Mouse (Mus musculus): ENCODE data around the gene Apmap.

Apmap gene

GRCm38 (mm10) chr2:150608087-150608799, at the start of gene Apmap:
TSS of gene Apmap (minus strand) at chr2:150608567.
- in situ Hi-C loops (cut with MboI, MseI) = no loop called here

GRCm38 (mm10) chr2:150656975-150657768, 48.8 kb upstream of the Apmap start:
- in situ Hi-C loops (cut with MboI, MseI) = loop anchor here (25.0 kb wide), 1 partner anchor 880 kb away; the partner anchor contains the start of gene Fkbp1a

GRCm38 (mm10) chr2:150656112-150656511, 47.7 kb upstream of the Apmap start:
- in situ Hi-C loops (cut with MboI, MseI) = loop anchor here (25.0 kb wide), 1 partner anchor 881 kb away; the partner anchor contains the start of gene Fkbp1a

DNA sequence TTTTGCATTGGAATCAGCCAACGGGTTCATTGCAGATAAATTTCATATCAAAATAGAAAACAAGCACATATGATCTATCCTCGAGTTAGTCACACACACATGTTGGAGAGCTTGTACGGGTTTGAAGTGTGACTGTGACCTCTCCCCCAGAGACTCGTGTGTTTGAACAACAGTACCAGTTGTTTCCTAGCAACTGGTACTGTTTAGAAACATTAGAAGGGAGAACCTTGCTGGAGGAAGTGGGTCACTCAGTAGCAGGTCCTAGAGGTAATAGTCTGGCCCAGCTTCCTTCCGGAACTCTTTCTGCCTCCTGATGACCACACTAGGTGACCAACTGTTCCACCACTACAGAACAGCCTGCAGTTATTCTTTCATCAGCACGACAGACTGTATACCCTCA, 46.9 kb upstream of the Apmap start:
- in situ Hi-C loops (cut with MboI, MseI) = loop anchor here (25.0 kb wide), 1 partner anchor 882 kb away; the partner anchor contains the start of gene Fkbp1a

- in situ Hi-C loops (cut with MboI, MseI) = loop anchor here (25.0 kb wide), 1 partner anchor 882 kb away; the partner anchor contains the start of gene Fkbp1a
Observed at GRCm38 (mm10) chr2:150654814-150655213, 46.4 kb upstream of the Apmap start.

DNA sequence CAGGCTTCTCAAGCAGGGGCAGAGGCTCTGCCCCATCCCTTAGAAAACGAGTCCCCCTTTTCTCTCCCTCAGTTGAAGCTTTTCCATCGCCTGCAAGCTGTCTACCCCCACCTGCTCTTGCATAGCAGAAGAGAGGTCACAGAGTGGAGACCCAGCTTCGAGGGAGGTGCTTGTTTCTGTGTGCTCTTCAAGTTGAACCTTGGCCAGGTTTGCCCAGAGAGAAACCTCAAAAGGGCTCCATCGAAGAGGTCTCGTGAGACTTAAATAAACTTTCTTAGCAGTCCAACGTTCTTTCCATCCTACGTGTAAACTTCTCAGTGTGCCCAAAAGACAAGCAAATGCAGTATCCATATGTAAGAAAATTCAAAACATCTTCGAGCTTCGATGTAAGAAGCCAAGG, 43.0 kb upstream of the Apmap start:
- in situ Hi-C loops (cut with MboI, MseI) = loop anchor here (25.0 kb wide), 1 partner anchor 886 kb away; the partner anchor contains the start of gene Fkbp1a

GRCm38 (mm10) chr2:150650511-150651074, 42.2 kb upstream of the Apmap start:
- in situ Hi-C loops (cut with MboI, MseI) = loop anchor here (25.0 kb wide), 1 partner anchor 887 kb away; the partner anchor contains the start of gene Fkbp1a

DNA sequence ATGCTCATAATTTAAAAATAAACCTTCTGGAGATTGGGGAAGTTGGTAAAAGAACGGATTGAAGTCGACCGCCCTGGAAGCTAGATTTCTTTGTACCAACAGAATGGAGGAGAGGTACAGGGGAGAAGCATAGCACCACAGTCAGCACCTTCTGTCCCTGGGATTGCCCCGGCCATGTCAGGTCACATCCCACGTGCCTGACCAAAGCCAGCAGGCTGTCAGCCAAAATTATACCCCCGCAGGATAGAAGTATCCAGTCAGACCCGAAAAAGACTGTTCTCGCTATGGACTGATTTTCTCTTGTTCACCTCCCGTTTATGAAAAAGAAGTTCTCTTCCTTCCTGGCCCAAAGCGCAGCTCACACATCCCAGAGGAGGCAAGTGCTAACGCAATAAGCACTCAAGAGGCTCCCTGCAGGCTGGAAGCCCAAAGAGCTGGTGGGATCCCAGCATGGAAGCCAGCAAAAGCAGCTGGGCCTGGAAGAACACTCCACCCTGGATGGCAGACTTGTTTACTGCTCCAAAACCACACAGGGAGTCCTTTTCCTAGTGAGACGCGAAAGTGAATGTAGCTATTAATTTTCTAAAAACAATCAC, 40.0 kb upstream of the Apmap start:
- in situ Hi-C loops (cut with MboI, MseI) = no loop called here

- in situ Hi-C loops (cut with MboI, MseI) = no loop called here
Observed at GRCm38 (mm10) chr2:150647681-150648299, 39.4 kb upstream of the Apmap start.

- in situ Hi-C loops (cut with MboI, MseI) = no loop called here
Observed at GRCm38 (mm10) chr2:150646411-150647121, 38.2 kb upstream of the Apmap start.

DNA sequence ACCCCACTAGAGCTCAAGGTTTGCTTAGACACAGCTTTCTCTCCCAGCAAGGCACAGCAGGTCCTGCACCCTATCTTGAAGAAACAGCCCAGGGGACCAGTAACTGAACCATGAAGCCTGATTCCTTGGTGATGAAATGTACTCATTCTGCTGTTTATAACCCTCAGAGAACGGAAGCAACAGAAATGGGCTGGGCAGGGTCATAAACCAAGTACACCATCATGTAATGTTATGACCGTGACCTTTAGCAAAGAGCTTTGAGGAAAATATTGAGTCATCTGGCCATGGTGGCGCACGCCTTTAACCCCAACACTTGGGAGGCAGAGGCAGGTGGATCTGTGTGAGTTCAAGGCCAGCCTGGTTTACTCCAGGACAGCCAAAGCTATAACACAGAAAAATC, 36.9 kb upstream of the Apmap start:
- in situ Hi-C loops (cut with MboI, MseI) = no loop called here

GRCm38 (mm10) chr2:150643726-150644415, 35.5 kb upstream of the Apmap start:
- in situ Hi-C loops (cut with MboI, MseI) = no loop called here

GRCm38 (mm10) chr2:150643166-150643565, 34.8 kb upstream of the Apmap start:
- in situ Hi-C loops (cut with MboI, MseI) = no loop called here

GRCm38 (mm10) chr2:150638370-150638733, 30.0 kb upstream of the Apmap start:
- in situ Hi-C loops (cut with MboI, MseI) = no loop called here

GRCm38 (mm10) chr2:150637702-150638369, 29.5 kb upstream of the Apmap start:
- in situ Hi-C loops (cut with MboI, MseI) = no loop called here

DNA sequence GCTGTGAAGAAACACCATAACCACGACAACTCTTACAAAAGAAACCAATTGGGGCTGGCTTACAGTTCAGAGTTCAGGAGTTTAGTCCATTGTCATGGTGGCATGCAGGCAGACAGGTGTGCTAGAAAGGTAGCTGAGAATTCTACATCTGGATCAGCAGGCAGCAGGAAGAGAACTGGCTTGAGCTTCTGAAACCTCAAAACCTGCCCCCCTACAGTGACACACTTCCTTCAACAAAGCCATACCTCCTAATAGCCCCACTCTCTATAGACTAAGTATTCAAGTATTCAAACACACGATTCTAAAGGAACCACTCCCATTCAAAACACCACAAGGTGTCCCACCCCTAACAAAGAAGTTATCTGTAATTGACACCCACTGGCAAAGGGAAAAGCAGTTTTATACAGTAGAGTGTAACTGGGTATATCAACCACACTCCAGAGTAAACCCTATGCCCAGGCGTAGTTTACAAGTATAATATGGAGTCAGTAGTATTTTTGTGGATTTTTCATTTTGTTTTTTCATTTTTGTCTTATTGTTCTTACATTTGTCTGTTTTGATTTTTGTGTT, 27.6 kb upstream of the Apmap start:
- in situ Hi-C loops (cut with MboI, MseI) = no loop called here

- in situ Hi-C loops (cut with MboI, MseI) = no loop called here
Observed at GRCm38 (mm10) chr2:150629255-150629654, 20.9 kb upstream of the Apmap start.

DNA sequence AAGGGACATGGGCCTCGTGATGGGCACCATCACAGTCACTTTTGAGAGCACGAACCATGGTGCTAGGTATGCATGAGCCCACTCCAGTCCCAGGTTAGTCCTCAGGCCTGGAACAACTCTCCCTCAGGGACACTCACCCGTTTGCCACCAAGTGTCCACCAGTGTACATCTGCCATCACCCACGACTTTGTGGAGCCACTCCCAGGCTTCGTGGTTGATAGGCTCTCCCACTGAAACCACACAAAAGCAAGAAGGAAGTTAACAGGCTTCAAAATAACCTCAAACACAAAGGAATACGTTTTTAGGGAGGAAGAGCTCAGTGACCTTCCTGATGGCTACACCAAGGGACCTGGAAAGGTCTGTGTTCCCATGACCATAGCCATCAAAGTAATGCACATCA, 18.8 kb upstream of the Apmap start:
- in situ Hi-C loops (cut with MboI, MseI) = no loop called here

- in situ Hi-C loops (cut with MboI, MseI) = no loop called here
Observed at GRCm38 (mm10) chr2:150624926-150625325, 16.6 kb upstream of the Apmap start.
